Mouse (Mus musculus): ENCODE measurements around the gene Cgn.
"Not testable (repeated sequence)": the region's sequence is repeated elsewhere in the genome, so short reads cannot be mapped to it uniquely, and the experiment has no call there.

Gene Cgn

GRCm38 (mm10) chr3:94789071-94789470, 2.8 kb upstream of the Cgn start:
- no peak for DNase-seq

- peak; percentile 33 to 34 for DNase-seq
Measured at GRCm38 (mm10) chr3:94787122-94787780, 959 bp upstream of the Cgn start.

DNA sequence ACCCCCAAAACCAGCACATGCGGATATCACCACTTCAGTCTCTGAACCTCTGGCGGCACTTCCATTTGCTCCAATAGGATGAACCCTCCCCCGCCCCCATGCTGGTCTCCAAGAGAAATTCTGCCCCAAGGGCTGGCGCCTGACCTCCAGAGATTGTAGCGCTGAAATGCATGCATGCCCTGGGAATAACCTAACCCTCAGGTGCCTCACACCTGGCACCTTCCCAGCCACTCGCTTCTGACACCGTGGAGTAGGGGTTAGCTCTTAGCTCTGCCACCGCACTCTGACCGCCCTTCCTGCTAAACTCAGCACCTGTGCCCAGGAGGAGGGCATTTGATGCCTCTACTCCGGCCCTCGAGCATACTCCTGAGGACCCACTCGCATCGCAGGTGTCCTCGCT, 334 bp downstream of the Cgn start:
- DNase-seq, result no peak

GRCm38 (mm10) chr3:94784171-94784701, 2.1 kb downstream of the Cgn start:
- no peak for DNase-seq

GRCm38 (mm10) chr3:94783462-94783931, 2.8 kb downstream of the Cgn start:
- DNase-seq, result peak; percentile 37 to 45

GRCm38 (mm10) chr3:94782936-94783335, 3.4 kb downstream of the Cgn start:
- no peak for DNase-seq

DNA sequence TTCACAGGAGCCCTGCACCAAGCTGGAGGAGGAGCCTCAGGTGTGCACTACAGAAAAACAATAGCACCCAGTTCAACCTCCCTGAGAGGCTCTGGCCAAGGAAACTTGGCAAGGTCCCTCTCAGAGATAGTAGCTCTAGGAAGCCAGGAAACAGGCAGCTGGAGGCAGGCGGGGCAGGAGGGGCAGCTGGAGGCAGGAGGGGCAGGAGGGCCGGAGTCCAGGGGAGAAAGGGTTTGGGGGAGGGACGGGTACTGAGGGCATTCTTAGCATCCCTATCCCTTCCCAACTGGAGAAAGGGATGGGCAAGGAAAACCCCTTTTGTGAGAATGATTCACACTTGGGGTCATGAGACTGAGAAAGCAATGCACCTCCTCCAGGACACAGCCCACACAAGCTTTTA, 4.9 kb downstream of the Cgn start:
- no peak for DNase-seq

- no peak for DNase-seq
Measured at GRCm38 (mm10) chr3:94775886-94776285, 10.4 kb downstream of the Cgn start.

DNA sequence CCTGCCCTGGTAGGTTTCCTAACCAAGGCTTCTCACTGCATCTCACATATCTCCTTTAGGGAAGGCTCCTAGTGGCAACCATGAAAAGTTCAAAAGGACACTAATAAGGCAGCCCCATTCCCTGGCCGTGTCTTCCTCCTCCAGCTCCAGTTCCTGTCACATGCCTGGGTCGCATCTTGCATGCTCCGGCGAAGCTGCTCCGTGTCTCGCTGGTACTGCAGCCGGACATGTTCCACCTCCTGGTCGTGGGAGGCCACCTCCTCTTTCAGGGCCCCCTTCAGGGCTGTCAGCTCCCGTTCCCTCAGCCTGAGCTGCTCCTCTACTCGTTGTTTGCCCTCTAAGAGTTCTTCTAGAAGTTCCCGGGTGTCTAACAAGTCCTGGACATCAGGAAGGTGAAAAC, 12.3 kb downstream of the Cgn start:
- DNase-seq, result no peak

DNA sequence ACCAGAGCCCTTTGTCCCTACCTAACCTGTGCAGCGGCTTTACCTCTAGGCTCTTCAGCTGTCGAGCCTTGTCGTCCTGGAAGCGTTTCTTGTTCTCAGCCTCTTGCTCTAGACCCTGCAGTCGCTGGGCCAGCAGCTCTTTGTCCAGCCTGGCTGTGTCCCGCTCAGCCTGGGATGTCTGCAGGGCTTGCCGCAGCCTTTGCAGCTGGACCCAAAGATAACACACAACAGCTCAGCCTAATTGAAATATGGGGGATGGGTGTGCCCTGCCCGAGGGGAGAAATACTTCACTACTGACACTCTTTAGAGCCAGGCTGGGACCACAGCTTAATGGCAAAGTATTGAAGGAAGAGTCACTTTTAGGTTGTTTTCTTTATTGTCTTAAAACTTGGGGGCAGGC, 20.8 kb downstream of the Cgn start:
- DNase-seq, result not testable (repeated sequence)

GRCm38 (mm10) chr3:94764545-94765292, 21.6 kb downstream of the Cgn start:
- not testable (repeated sequence) for DNase-seq

- peak in 1 of 2 experiments; percentile 12 for DNase-seq
Measured at GRCm38 (mm10) chr3:94758427-94758826, 27.9 kb downstream of the Cgn start.

- DNase-seq, result peak; percentile 46 to 52
Measured at GRCm38 (mm10) chr3:94758056-94758409, 28.3 kb downstream of the Cgn start.

GRCm38 (mm10) chr3:94757251-94758055, 28.8 kb downstream of the Cgn start:
- DNase-seq, result not testable (repeated sequence)

DNA sequence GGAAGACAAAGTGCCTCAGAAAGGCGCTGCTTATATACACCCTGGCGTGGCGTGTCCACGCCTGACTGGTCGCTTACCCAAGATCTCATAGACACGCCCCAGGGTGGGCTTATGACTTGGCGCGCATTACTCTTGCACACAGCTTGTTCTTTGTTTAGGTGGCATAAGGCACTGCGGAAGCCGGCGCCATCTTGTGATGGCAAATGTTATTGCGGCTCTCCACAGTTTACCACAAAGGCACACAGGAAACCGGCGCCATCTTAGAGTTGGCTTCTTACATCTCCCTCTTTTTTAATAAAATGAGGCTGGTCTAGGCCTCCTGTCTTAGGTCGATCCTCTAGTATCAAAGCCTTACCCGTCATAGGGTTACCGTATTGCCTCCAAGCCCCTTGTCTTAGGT, 40.6 kb downstream of the Cgn start:
- no peak for DNase-seq

DNA sequence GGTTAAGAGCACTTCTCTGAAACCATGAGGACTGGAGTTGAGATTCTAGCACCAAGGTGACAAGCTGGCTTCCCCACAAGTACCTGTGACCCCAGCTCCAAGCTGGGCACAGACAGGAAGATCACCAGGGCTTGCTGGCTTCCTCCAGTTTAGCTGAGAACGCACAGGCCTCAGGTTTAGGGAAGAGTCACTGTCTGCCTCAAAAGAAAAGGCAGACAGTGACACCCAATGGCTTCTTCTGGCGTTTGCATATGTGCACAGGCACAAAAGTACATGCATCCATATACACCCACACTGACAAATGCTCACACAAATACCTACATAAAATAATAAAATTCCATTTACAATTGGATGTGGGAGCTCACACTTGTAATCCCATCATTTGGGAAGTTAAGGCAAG, 62.7 kb downstream of the Cgn start:
- peak; percentile 7 for DNase-seq

DNA sequence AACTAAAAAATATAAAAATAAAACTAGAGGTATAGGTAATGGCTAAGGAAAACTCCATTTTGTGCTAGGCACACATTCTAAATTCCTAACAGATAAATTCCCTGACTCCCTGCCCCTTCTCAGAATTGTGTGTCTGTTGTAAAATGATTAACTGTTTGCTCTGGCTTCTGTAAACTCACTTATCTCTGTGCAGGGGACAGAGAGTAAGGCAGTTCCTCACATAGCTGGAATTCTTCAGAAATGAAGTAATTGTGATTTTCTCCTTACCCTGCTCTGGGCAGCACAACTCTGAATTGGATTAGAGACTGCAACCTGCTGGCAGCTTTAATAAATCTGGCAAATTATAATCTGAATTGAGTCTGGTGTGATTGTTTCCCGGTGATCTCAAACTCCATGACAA, 68.0 kb downstream of the Cgn start:
- not testable (repeated sequence) for DNase-seq

DNA sequence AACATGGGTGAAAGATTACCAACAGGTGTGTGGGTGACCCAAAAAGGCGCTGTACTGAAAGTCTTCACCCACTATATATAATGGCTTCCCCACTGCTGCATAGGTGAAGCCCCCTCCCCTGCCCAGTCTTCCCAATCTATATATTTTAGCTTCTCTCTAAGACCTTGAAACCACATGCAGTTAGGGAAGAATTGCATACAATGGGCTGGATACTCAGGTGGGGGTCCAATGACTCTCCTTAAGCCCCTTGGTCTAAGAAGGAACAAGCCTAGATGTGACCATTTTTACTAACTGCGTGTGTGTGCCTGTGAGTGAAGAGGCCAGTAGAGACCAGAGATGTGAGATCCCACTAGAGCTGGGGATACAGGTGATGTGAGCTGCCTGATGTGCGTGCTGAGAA, 72.9 kb downstream of the Cgn start:
- not testable (repeated sequence) for DNase-seq

- DNase-seq, result not testable (repeated sequence)
Measured at GRCm38 (mm10) chr3:94710591-94710990, 75.7 kb downstream of the Cgn start.
